Comparison of ENCODE assay signal across 8 mouse cellular contexts in the genomic region with DNA sequence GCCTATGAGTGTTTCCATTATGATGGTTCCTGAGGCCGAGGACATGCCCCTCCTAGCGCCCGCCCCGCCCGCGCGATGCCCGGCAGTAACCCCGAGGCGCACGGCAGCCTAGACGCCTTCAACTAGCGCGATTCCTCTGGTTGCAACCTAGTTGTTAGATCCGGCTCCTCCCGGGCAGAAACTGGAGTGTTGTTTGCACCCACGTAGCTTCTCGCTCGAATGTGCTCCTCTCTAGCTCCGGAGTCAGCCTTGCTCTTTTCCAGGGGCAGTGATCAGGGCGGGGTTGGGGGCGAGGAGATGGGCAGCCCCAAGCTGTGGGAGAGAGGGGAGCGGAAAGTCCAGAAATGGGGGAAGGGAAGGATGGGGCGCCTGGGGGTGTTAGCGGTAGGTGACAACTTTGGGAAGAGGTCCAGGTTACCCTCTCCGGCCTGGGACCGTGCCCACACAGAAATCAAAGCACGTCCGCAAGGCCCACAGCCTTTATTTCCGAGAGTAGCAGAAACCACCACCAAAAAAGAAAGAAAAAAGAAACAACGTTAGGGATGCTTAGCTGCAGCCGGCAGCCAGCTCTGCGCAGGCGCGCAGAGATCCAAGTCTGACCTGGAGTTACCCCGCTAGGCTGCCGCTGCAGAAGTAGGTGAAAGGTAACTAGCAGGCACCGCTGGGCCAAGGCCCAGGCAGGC. TPM values are rescaled to one million over a fixed set of nuclear protein-coding genes. Genes with fewer than 3 reads are reported as not detected.
DNase-seq lines count a peak whose midpoint lies in the region; ATAC-seq and TF ChIP-seq lines count a peak whose summit lies in the region.

No protein-coding gene starts in this region.

- H3K36me3 ChIP-seq in ES-E14 (ENCODE audit: control insufficient read depth, insufficient read depth, low read length, poor library complexity, severe bottlenecking) = no peaks in the 10 kb centered on the region
- no peaks in the 10 kb centered on the region for H3K36me3 ChIP-seq in hindbrain, embryonic 15.5 days

- under 1% methylated on average over 38 of the region's 38 CpGs for WGBS in hindbrain, embryonic 15.5 days

- DNase-seq in ES-E14 (ENCODE audit: low read depth, low spot score) = peak; percentile 48
- DNase-seq in cerebellum, postnatal 10 days = peak; percentile 78
- peak; percentile 78 for DNase-seq in gastrocnemius, adult 18-20 months (ENCODE audit: low spot score)
- DNase-seq in left cerebral cortex, adult 11 months (ENCODE audit: low spot score) = peak; percentile 58
- DNase-seq in lung, postnatal 36 days = peak; percentile 83
- DNase-seq in retina, embryonic 14.5 days (ENCODE audit: low spot score) = peak; percentile 81
- DNase-seq in thymus, postnatal 25 days = peak; percentile 81

- H3K4me2 ChIP-seq in hindbrain, embryonic 15.5 days = peak overlapping the region; percentile 90

- H3K9me3 ChIP-seq in ES-E14 (ENCODE audit: control insufficient read depth, insufficient read depth, low read depth, low read length) = no peaks in the 10 kb centered on the region
- H3K9me3 ChIP-seq in hindbrain, embryonic 15.5 days = no peaks in the 10 kb centered on the region

- in situ Hi-C loops in ES-E14 (cut with MboI; ENCODE audit: low sequenced_read_pairs in 2 of 2, unreplicated experiment in 2 of 2) = no loop called here

- no peak overlapping the region for H3K27ac ChIP-seq in ES-E14 (ENCODE audit: insufficient read depth, low read depth, low read length, poor library complexity, severe bottlenecking)
- H3K27ac ChIP-seq in hindbrain, embryonic 15.5 days (replicated peaks) = peak overlapping the region; percentile 86

- peak; percentile 81 for ATAC-seq in hindbrain, embryonic 15.5 days (ENCODE audit: low FRiP score, low read depth)

- peak overlapping the region; percentile 54; the same call in 1 of the 2 replicates for H3K9ac ChIP-seq in ES-E14 (ENCODE audit: insufficient read depth, low read depth, low read length, poor library complexity, severe bottlenecking)
- peak overlapping the region; percentile 55 for H3K9ac ChIP-seq in hindbrain, embryonic 15.5 days

- H3K4me3 ChIP-seq in ES-E14 (ENCODE audit: insufficient read depth in 1 of 2, low read depth in 1 of 2, low read length in 2 of 2, poor library complexity in 1 of 2, severe bottlenecking in 1 of 2) = peak overlapping the region; percentile 62 to 65
- H3K4me3 ChIP-seq in hindbrain, embryonic 15.5 days = peak overlapping the region; percentile 55

- H3K27me3 ChIP-seq in hindbrain, embryonic 15.5 days = no peaks in the 10 kb centered on the region

- H3K4me1 ChIP-seq in ES-E14 (ENCODE audit: control insufficient read depth in 2 of 2, insufficient read depth in 2 of 2, low read length in 2 of 2, poor library complexity in 1 of 2) = 0 out of 4 replicates have a peak, but pooled peaks cover under 1 to 4% of the 10 kb centered on the region in 2 experiments
- H3K4me1 ChIP-seq in hindbrain, embryonic 15.5 days (replicated peaks) = peaks cover 25% of the 10 kb centered on the region

TF ChIP-seq in ES-E14, 5 proteins besides CTCF, POLR2A, EP300 and RAD21:
- TF ChIP-seq MAFK (IDR thresholded peaks at IDR 0.05; ENCODE audit: insufficient read depth, low read depth, low read length) (no peak), ZC3H11A (IDR thresholded peaks at IDR 0.05; ENCODE audit: borderline replicate concordance, low read depth, low read length) (no peak), ZNF384 (IDR thresholded peaks at IDR 0.05; ENCODE audit: low read depth, low read length) (no peak), CHD2 (IDR thresholded peaks at IDR 0.05; ENCODE audit: low read depth, low read length) (no peak), HCFC1 (IDR thresholded peaks at IDR 0.05; ENCODE audit: borderline replicate concordance, insufficient read depth, low read length) (no peak)

RNA-seq across cellular contexts. Expression of a gene that starts 58.1 kb away (rescaled TPM):
- 18.9 and 23.7 TPM in 2 replicates for total RNA-seq in ES-E14 (2012; rRNA removed)
- 1 to 10 TPM; 7.1 to 7.4 TPM for total RNA-seq in gastrocnemius, adult 18-20 months (2021)
- polyA plus RNA-seq in hindbrain, embryonic 15.5 days (2015; fragmentation: Nextera tagmentation; extraction: Ambion mirVana) = 10.1 and 11.1 TPM in 2 replicates
